Mouse (Mus musculus): ENCODE results near the gene Eif4enif1. TPM values are rescaled to one million over a fixed set of nuclear protein-coding genes. Genes with fewer than 3 reads are reported as not detected.
"Not testable (repeated sequence)": the region's sequence is repeated elsewhere in the genome, so short reads cannot be mapped to it uniquely, and the experiment has no call there.

Gene Eif4enif1
- polyA plus RNA-seq, 2 experiments = 22.3 to 35.9 TPM

DNA sequence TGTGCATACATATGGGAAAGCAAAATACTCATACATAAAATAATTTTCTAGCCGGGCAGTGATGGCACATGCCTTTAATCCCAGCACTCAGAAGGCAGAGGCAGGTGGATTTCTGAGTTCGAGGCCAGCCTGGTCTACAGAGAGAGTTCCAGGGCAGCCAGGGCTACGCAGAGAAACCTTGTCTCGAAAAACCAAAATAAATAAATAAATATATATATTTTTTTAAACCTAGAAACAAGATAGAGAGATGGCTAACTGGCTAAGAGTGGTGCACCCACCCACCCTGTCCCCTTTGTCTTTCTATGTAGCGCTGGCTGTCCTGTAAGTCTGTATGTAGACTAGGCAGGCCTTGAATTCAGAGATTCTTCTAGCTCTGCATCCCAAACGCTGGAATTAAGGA lies 29.7 kb upstream of the Eif4enif1 start:
- not testable (repeated sequence) for H3K9ac ChIP-seq (replicated peaks); DNase-seq (ENCODE audit: low read depth in 3 of 3, low spot score in 3 of 3); H3K4me1 ChIP-seq (replicated peaks; ENCODE audit: control insufficient read depth in 2 of 2, insufficient read depth in 2 of 2, low read length in 1 of 2); H3K4me3 ChIP-seq (ENCODE audit: insufficient read depth in 1 of 2, low read depth in 2 of 2, low read length in 2 of 2); H3K27me3 ChIP-seq (ENCODE audit: control insufficient read depth, insufficient read depth, low read length); H3K36me3 ChIP-seq (replicated peaks; ENCODE audit: control insufficient read depth, insufficient read depth, low read depth); ATAC-seq (ENCODE audit: insufficient read depth); H3K27ac ChIP-seq; H3K9me3 ChIP-seq (ENCODE audit: control insufficient read depth, low read length); H3K4me2 ChIP-seq (ENCODE audit: low read depth)
- 52% methylated on average over 5 of the region's 6 CpGs for WGBS (ENCODE audit: insufficient replicate concordance)

- H3K9ac ChIP-seq (replicated peaks); H3K9me3 ChIP-seq (ENCODE audit: control insufficient read depth, low read length); H3K4me2 ChIP-seq (ENCODE audit: low read depth); H3K4me1 ChIP-seq (replicated peaks; ENCODE audit: control insufficient read depth in 2 of 2, insufficient read depth in 2 of 2, low read length in 1 of 2); H3K27me3 ChIP-seq (ENCODE audit: control insufficient read depth, insufficient read depth, low read length); H3K36me3 ChIP-seq (replicated peaks; ENCODE audit: control insufficient read depth, insufficient read depth, low read depth); H3K27ac ChIP-seq; H3K4me3 ChIP-seq (ENCODE audit: insufficient read depth in 1 of 2, low read depth in 2 of 2, low read length in 2 of 2); DNase-seq (ENCODE audit: low read depth in 3 of 3, low spot score in 3 of 3): not testable (repeated sequence)
- peak; percentile 33 for ATAC-seq (ENCODE audit: insufficient read depth)
- 61% methylated on average over 11 of the region's 11 CpGs for WGBS (ENCODE audit: insufficient replicate concordance)
Measured at GRCm38 (mm10) chr11:3173425-3174318, 28.5 kb upstream of the Eif4enif1 start.

DNA sequence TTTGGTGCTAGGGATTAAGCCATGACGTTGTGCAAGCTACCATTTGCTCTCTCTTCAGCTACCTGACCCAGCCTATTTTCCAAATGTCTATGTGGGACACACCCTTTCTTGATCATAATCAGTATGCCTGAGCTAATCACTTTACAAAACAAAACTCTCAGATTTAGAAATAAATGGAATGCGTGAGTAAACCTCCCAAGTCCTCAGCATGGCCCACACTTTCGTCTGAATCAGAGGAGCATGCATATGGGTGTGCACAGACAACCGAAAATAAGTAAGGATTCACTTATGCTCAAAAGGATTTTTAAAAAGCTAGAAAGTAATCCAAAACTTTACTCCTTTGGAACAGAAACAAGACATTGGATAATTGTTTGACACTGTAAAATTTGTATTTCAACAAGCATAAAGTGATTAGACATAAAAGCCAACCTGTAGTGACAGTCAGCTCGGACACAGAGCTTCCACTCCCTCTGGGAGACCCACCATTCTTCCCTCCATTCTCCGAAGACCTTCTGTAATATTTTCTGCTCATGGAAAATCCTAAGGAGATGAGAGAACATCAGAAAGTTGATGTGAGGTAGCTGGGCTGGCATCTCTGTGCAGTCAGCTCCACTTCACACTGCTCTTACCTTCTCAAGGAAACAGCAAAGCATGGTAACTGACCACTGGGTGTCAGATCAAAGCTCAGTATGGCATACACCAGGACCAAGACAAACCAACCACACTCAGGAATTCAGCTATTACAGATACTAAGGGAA lies 23.0 kb upstream of the Eif4enif1 start:
- H3K4me1 ChIP-seq (replicated peaks; ENCODE audit: control insufficient read depth in 2 of 2, insufficient read depth in 2 of 2, low read length in 1 of 2); H3K27me3 ChIP-seq (ENCODE audit: control insufficient read depth, insufficient read depth, low read length); H3K36me3 ChIP-seq (replicated peaks; ENCODE audit: control insufficient read depth, insufficient read depth, low read depth); H3K4me3 ChIP-seq (ENCODE audit: insufficient read depth in 1 of 2, low read depth in 2 of 2, low read length in 2 of 2); H3K27ac ChIP-seq; ATAC-seq (ENCODE audit: insufficient read depth); H3K4me2 ChIP-seq (ENCODE audit: low read depth); H3K9ac ChIP-seq (replicated peaks); DNase-seq (ENCODE audit: low read depth in 3 of 3, low spot score in 3 of 3); H3K9me3 ChIP-seq (ENCODE audit: control insufficient read depth, low read length): not testable (repeated sequence)
- WGBS (ENCODE audit: insufficient replicate concordance) = 65% methylated on average over 6 of the region's 6 CpGs

DNA sequence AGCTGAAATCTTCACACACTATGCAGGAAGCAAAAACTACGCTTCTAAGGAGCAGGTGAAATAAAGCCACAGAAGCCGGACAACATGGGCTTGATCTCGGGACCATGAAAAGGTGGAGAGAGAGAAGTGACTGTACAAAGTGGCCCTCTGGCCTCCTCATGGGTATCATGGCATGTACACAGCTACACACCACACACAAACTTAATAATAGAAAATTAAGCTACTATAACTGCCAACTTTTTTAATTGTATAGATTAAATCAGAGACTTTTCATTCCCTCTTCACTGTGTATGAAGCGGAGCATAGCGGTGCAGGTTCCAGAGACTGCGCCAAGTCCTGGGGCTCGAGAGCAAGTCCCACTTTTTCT lies 22.5 kb upstream of the Eif4enif1 start:
- not testable (repeated sequence) for H3K9ac ChIP-seq (replicated peaks); H3K36me3 ChIP-seq (replicated peaks; ENCODE audit: control insufficient read depth, insufficient read depth, low read depth); H3K4me2 ChIP-seq (ENCODE audit: low read depth); DNase-seq (ENCODE audit: low read depth in 3 of 3, low spot score in 3 of 3); H3K9me3 ChIP-seq (ENCODE audit: control insufficient read depth, low read length); H3K4me3 ChIP-seq (ENCODE audit: insufficient read depth in 1 of 2, low read depth in 2 of 2, low read length in 2 of 2); ATAC-seq (ENCODE audit: insufficient read depth); H3K27ac ChIP-seq; H3K27me3 ChIP-seq (ENCODE audit: control insufficient read depth, insufficient read depth, low read length); H3K4me1 ChIP-seq (replicated peaks; ENCODE audit: control insufficient read depth in 2 of 2, insufficient read depth in 2 of 2, low read length in 1 of 2)
- WGBS (ENCODE audit: insufficient replicate concordance) = 72% methylated on average over 7 of the region's 7 CpGs

DNA sequence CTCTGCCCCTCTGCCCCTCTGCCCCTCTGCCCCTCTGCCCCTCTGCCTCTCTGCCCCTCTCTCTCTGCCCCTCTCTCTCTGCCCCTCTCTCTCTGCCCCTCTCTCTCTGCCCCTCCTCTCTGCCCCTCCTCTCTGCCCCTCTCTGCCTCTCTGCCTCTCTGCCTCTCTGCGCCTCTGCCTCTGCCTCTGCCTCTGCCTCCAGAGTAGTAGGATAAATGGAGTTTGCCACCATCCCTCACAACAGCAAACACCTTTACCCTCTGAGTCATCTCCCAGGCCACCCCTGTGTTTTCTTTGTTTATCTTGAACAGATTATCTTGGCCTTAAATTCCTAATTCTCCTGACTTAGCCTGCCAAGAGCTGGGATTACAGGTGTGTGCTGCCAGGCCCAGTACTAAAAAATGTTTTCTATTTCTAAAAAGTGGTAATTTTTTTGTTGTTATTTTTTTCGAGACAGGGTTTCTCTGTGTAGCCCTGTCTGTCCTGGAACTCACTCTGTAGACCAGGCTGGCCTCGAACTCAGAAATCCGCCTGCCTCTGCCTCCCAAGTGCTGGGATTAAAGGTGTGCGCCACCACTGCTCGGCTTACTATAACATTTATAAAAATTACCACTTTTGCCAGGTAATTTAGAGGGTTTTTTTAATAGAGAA lies 21.6 kb upstream of the Eif4enif1 start:
- not testable (repeated sequence) for DNase-seq (ENCODE audit: low read depth in 3 of 3, low spot score in 3 of 3); H3K4me2 ChIP-seq (ENCODE audit: low read depth); ATAC-seq (ENCODE audit: insufficient read depth); H3K27me3 ChIP-seq (ENCODE audit: control insufficient read depth, insufficient read depth, low read length); H3K9ac ChIP-seq (replicated peaks); H3K36me3 ChIP-seq (replicated peaks; ENCODE audit: control insufficient read depth, insufficient read depth, low read depth); H3K27ac ChIP-seq; H3K4me3 ChIP-seq (ENCODE audit: insufficient read depth in 1 of 2, low read depth in 2 of 2, low read length in 2 of 2); H3K9me3 ChIP-seq (ENCODE audit: control insufficient read depth, low read length); H3K4me1 ChIP-seq (replicated peaks; ENCODE audit: control insufficient read depth in 2 of 2, insufficient read depth in 2 of 2, low read length in 1 of 2)
- WGBS (ENCODE audit: insufficient replicate concordance) = 56% methylated on average over 6 of the region's 6 CpGs

- H3K9ac ChIP-seq (replicated peaks); H3K4me2 ChIP-seq (ENCODE audit: low read depth); H3K4me3 ChIP-seq (ENCODE audit: insufficient read depth in 1 of 2, low read depth in 2 of 2, low read length in 2 of 2); ATAC-seq (ENCODE audit: insufficient read depth); H3K27me3 ChIP-seq (ENCODE audit: control insufficient read depth, insufficient read depth, low read length); H3K36me3 ChIP-seq (replicated peaks; ENCODE audit: control insufficient read depth, insufficient read depth, low read depth); H3K4me1 ChIP-seq (replicated peaks; ENCODE audit: control insufficient read depth in 2 of 2, insufficient read depth in 2 of 2, low read length in 1 of 2); DNase-seq (ENCODE audit: low read depth in 3 of 3, low spot score in 3 of 3); H3K27ac ChIP-seq; H3K9me3 ChIP-seq (ENCODE audit: control insufficient read depth, low read length): not testable (repeated sequence)
- 26% methylated on average over 4 of the region's 4 CpGs for WGBS (ENCODE audit: insufficient replicate concordance)
Measured at GRCm38 (mm10) chr11:3181250-3181649, 20.9 kb upstream of the Eif4enif1 start.

DNA sequence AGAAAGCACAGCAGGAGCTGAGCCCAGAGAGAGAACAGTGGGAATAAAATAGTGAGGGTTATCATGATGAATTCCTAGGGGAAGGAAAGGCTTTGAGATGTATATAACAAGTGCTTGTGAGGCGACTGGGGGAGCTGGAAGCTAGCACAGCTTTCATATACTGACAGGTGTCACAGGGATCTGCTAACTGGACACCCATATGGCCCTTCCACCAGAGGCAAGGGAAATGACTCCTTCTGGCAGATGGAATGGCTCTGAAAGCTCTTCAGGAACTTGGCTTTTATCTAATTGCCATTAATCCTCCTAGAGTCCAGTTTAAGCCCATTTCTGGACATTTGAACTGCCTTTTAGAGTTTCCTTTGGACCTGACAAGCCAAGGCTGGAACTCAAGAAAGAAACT lies 20.2 kb upstream of the Eif4enif1 start:
- H3K36me3 ChIP-seq (replicated peaks; ENCODE audit: control insufficient read depth, insufficient read depth, low read depth); H3K27me3 ChIP-seq (ENCODE audit: control insufficient read depth, insufficient read depth, low read length); H3K4me2 ChIP-seq (ENCODE audit: low read depth); DNase-seq (ENCODE audit: low read depth in 3 of 3, low spot score in 3 of 3); H3K4me3 ChIP-seq (ENCODE audit: insufficient read depth in 1 of 2, low read depth in 2 of 2, low read length in 2 of 2); H3K9ac ChIP-seq (replicated peaks); H3K9me3 ChIP-seq (ENCODE audit: control insufficient read depth, low read length); H3K27ac ChIP-seq; H3K4me1 ChIP-seq (replicated peaks; ENCODE audit: control insufficient read depth in 2 of 2, insufficient read depth in 2 of 2, low read length in 1 of 2); ATAC-seq (ENCODE audit: insufficient read depth): not testable (repeated sequence)
- WGBS (ENCODE audit: insufficient replicate concordance) = 46% methylated on average over 1 of the region's 1 CpGs

Measured in liver, embryonic 14.5 days (tissue).